Mouse (Mus musculus) thymus, adult 2 months (tissue): Measurements from ENCODE around the gene Itgb8. TPM values are rescaled to one million over a fixed set of nuclear protein-coding genes. Genes with fewer than 3 reads are reported as not detected.

ENCODE experiments used
- DNase-seq: peaks from one replicate; pipeline ENCODE4 v3.0.0; 2021
- H3K27ac ChIP-seq: fragments of 200-500 bp; 2 replicates; pipeline ENCODE4 v1.5.1; 2012; ENCODE audit warnings: low read length, control low read depth; ENCODE audit not compliant: control insufficient read depth, insufficient read depth
- H3K27me3 ChIP-seq: fragments of 200-500 bp; 2 replicates; pipeline ENCODE4 v1.6.1; 2012; ENCODE audit warnings: mild to moderate bottlenecking, low read length, moderate library complexity, mixed read lengths; ENCODE audit not compliant: control insufficient read depth, insufficient read depth
- H3K36me3 ChIP-seq: fragments of 200-500 bp; 2 replicates; pipeline ENCODE4 v1.6.1; 2012; ENCODE audit warnings: mild to moderate bottlenecking, low read length, moderate library complexity; ENCODE audit not compliant: control insufficient read depth, insufficient read depth
- H3K4me1 ChIP-seq: fragments of 200-500 bp; replicated peaks from 2 replicates; pipeline ENCODE4 v1.6.1; 2012; ENCODE audit warnings: low read length; ENCODE audit not compliant: control insufficient read depth, insufficient read depth
- H3K4me3 ChIP-seq: fragments of 200-500 bp; 2 replicates; pipeline ENCODE4 v1.5.1; 2012; ENCODE audit warnings: mild to moderate bottlenecking, low read length, control low read depth, moderate library complexity; ENCODE audit not compliant: control insufficient read depth, insufficient read depth
- CTCF ChIP-seq: fragments of 200-500 bp; IDR thresholded peaks from 2 replicates; pipeline ENCODE4 v1.5.1; 2012; ENCODE audit warnings: mild to moderate bottlenecking, control low read depth, low read length, moderate library complexity, borderline replicate concordance; ENCODE audit not compliant: control insufficient read depth, poor library complexity, insufficient read depth; ENCODE audit errors: extremely low read depth
- POLR2A ChIP-seq: fragments of 200-500 bp; IDR thresholded peaks from 2 replicates; pipeline ENCODE4 v1.6.1; 2012; ENCODE audit warnings: mild to moderate bottlenecking, low read length, control low read depth, moderate library complexity; ENCODE audit not compliant: control insufficient read depth, poor library complexity, insufficient read depth; ENCODE audit errors: extremely low read depth
- WGBS: fragments of 180-500 bp; shearing (Covaris S2); methylation state at CpG from one replicate; pipeline ENCODE4 v1.1.7; 2018; 5-methylcytosine and 5-hydroxymethylcytosine counted together
- polyA plus RNA-seq: library from polyadenylated mRNA; depleted of rRNA; stranded (reverse); fragments of >200 nt; gene quantifications from 2 replicates; pipeline ENCODE4 v1.2.3, GENCODE M21; 2012

The Itgb8 gene
- polyA plus RNA-seq, 1 experiment = 0.61 TPM

DNA sequence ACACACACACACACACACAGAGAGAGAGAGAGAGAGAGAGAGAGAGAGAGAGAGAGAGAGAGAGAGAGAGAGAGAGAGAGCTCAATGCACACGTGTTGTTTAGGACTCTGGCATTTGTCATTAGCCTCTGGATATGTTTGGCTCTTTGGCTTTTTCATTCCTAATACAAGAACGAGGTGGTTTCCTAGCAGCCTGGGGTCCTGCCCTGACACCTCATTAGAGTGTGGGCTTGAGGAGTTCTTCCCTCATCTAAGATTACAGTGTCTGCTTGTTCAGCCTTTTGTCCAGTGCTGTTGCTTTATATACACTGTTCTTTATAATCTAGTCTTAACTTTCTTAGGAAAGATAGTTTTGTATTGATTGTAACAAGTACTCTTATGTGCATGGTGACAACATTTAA, 27.1 kb downstream of the Itgb8 start:
- H3K36me3 ChIP-seq = no peaks in the 10 kb centered on the region
- no peak for DNase-seq
- H3K27me3 ChIP-seq = no peaks in the 10 kb centered on the region
- no peak overlapping the region for H3K4me3 ChIP-seq
- no peak overlapping the region for H3K27ac ChIP-seq
- WGBS = 85% methylated on average over 2 of the region's 2 CpGs
- no peaks in the 10 kb centered on the region for H3K4me1 ChIP-seq
- TF ChIP-seq CTCF (no peak), POLR2A (no peak)

DNA sequence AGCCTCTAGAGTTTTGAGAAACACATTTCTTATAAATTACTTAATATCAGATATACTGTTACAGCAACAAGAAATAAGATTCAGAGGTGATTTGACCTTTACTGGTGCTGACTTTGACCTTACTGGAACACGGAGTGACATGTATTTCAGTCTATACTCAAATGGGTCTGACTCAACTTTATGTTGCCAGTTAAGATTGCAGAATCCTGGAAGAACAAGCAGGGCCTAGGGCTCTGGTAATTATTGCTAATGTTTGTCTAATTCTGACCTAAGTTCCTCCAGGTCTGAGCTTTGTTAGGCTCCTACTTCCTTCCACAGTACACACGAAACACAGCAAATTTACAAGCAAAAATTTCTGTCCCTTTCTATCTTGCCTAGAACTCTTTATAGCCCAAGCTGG, 28.0 kb downstream of the Itgb8 start:
- no peaks in the 10 kb centered on the region for H3K4me1 ChIP-seq

DNA sequence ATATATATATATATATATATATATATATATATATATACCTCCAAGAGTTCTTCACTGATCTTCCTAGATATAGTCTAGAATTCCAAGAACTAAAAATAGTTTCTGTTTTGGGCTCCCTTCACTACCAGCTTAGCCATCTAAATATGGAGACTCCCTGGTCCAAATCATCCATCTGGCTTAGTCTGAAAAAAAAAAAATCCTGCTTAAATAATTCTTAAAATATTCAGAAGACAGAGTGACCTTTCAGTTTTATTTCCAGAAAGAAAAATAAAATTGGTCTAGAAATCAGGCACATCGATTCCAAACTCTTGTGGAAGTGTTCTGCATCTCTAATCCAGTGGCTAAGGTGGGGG, 28.6 kb downstream of the Itgb8 start:
- H3K4me1 ChIP-seq = no peaks in the 10 kb centered on the region
- H3K27ac ChIP-seq = no peak overlapping the region
- whole genome bisulfite sequencing = 92% methylated on average over 1 of the region's 1 CpGs
- no peaks in the 10 kb centered on the region for H3K27me3 ChIP-seq
- H3K4me3 ChIP-seq = no peak overlapping the region
- no peak for TF ChIP-seq CTCF
- TF ChIP-seq POLR2A = no peak
- no peaks in the 10 kb centered on the region for H3K36me3 ChIP-seq
- no peak for DNase-seq

More for the DNA sequence above, 28.0 kb downstream of the Itgb8 start:
- TF ChIP-seq POLR2A (no peak), CTCF (no peak)
- Histone ChIP-seq H3K36me3 (no peaks in the 10 kb centered on the region), H3K4me3 (no peak overlapping the region), H3K27me3 (no peaks in the 10 kb centered on the region), H3K27ac (no peak overlapping the region)
- 92% methylated on average over 2 of the region's 2 CpGs for WGBS
- DNase-seq = no peak

DNA sequence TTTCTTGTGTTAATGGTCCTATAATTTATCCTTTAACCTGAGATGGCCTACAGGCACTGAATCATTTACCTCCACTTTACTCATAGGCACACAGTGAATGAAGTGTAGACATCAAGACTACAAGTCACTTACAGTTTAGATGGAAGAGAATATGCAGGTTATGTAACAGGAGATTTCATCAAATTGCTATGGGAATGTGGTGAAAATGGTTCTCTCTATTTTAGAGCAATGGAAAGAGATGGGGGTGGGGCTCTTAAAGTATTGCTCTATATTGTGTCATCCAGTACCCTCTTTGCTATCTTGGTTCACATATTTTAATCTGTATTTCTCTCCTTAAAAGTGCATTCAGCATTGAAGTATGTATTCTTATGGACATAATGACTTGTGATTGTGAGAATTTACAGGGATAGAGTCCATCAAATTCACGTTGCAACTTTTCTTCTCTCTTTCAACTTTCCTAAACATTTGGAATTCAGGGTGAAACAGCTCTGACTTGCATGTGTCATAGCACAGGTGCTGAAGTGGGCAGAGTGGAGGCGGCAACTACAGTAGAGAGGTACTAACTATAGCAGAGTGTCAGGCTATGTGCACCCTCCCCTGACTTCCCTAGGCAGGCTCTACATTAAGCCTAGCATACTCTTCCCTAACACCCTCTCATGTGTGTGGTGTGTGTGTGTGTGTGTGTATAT, 29.1 kb downstream of the Itgb8 start:
- no peaks in the 10 kb centered on the region for H3K27me3 ChIP-seq
- no peak for DNase-seq
- WGBS = 97% methylated on average over 2 of the region's 2 CpGs
- no peaks in the 10 kb centered on the region for H3K4me1 ChIP-seq
- TF ChIP-seq POLR2A (no peak), CTCF (no peak)
- H3K4me3 ChIP-seq = no peak overlapping the region
- no peak overlapping the region for H3K27ac ChIP-seq
- H3K36me3 ChIP-seq = no peaks in the 10 kb centered on the region

DNA sequence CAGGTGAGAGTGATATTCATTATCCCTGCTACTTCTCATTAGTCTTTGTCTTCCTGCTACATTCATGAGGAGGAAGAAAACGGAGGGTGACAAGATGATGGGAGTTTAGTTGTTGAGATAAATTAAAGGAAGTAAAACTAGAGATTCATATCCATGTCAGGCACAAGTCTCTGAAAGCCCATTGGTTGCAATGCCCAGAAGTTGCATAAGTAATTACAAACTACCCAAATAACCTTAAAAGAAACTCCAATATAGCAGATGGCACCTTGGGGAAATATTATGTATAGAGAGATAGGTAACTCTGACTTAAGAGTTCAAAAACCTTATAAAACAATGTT, 31.2 kb downstream of the Itgb8 start:
- Histone ChIP-seq H3K27ac (no peak overlapping the region), H3K27me3 (no peaks in the 10 kb centered on the region), H3K4me3 (no peak overlapping the region), H3K36me3 (no peaks in the 10 kb centered on the region), H3K4me1 (no peaks in the 10 kb centered on the region)
- TF ChIP-seq POLR2A (no peak), CTCF (no peak)
- DNase-seq = no peak
- 82% methylated on average over 1 of the region's 1 CpGs for WGBS

DNA sequence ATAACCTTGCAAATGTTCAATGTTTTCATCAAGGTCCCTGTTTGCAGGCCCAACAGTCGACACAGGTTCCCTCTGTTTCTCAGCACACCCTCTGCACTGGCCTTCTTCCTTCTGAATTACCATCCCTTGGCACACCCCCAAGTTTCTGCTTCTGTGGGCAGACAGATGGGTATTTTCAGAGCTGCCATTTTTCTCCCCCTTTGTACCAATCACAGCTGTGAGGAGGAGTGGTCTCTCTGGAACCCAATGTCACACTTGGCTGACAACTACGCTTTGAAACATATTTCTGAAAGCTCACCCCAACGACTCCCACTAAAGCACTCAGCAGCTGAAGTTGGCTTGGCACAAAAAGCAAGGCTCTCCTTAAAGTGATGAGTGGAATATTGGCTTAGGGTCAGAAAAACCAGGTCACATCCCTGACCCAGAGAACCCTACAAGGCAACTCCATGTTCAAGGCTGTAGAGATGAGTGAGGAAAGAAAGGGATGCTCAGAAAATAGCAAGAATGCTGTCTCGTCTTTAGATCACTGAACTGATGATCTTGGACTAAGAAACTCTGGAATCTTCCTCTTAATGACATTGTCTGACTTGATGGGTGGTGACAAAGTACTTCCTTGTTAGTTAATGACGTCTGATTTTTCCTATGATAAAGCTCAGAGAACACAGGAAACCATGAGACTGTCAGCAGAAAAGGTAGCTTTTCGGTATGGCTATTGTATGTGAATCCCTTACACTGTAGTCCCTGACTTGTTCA, 31.7 kb downstream of the Itgb8 start:
- Histone ChIP-seq H3K4me3 (no peak overlapping the region), H3K36me3 (no peaks in the 10 kb centered on the region), H3K4me1 (no peaks in the 10 kb centered on the region), H3K27me3 (no peaks in the 10 kb centered on the region), H3K27ac (no peak overlapping the region)
- TF ChIP-seq POLR2A (no peak), CTCF (no peak)
- WGBS = 73% methylated on average over 6 of the region's 6 CpGs
- no peak for DNase-seq
